ENCODE assay signal across 12 mouse cellular contexts in the genomic region with DNA sequence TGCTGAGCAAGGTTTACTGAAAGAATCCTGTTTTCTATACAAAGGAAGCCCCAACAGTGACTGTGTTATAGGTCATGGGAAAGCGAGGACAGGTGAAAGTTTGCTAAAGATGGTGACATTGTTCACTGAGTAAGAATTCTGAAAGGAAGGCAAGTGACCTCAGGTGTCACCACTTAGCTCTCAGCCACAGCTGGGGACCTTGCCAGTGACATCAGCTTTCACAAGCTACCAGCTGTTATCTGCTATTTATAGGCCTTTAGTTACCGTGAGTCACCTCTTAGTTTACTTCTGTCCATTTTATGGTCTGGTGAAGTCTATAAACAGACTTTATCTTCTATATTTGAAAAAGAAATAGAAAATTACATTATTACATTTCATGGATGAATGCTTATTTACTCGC.
"Had no signal": no experiment of that assay in that cellular context is flagged by ENCODE, and none has a peak within 500 bp of the region (broad histone marks: within the 10 kb centered on the region; RNA-seq: fewer than 3 reads in every experiment).

No protein-coding gene starts in this region.

- H3K9ac ChIP-seq: limb, embryonic 12.5 days; liver, embryonic 13.5 days; liver, postnatal 0 days; midbrain, embryonic 12.5 days had no signal

- H3K4me2 ChIP-seq: limb, embryonic 12.5 days; liver, embryonic 13.5 days; midbrain, embryonic 12.5 days had no signal

- H3K27me3 ChIP-seq: limb, embryonic 12.5 days; liver, embryonic 13.5 days; midbrain, embryonic 12.5 days had no signal

- DNase-seq: kidney, postnatal 10 days; kidney, postnatal 4 days; liver; liver, embryonic 13.5 days; liver, postnatal 0 days; right cerebral cortex, postnatal 25 days; thymus, adult 2 months; thymus, postnatal 25 days had no signal

- H3K4me3 ChIP-seq: layer of hippocampus, adult 2 months; limb, embryonic 12.5 days; liver, embryonic 13.5 days; midbrain, embryonic 12.5 days had no signal

- H3K36me3 ChIP-seq: limb, embryonic 12.5 days; liver, embryonic 13.5 days; midbrain, embryonic 12.5 days had no signal

- ATAC-seq: liver, postnatal 0 days; midbrain, embryonic 16.5 days had no signal

- H3K27ac ChIP-seq: layer of hippocampus, adult 2 months; limb, embryonic 12.5 days; liver, embryonic 13.5 days; midbrain, embryonic 12.5 days had no signal

- H3K4me1 ChIP-seq: limb, embryonic 12.5 days; liver, embryonic 13.5 days; midbrain, embryonic 12.5 days had no signal
